Mouse (Mus musculus): ENCODE measurements at regions not wholly inside any gene's neighbourhood (a gene's known extent, or its start where the extent isn't known, plus 50 kb on each side); places are given as distances from the start of the nearest gene placed in this dataset.

- no peak for TF ChIP-seq CTCF (IDR thresholded peaks at IDR 0.05; ENCODE audit: low read depth)
- TF ChIP-seq EP300 (IDR thresholded peaks at IDR 0.05; ENCODE audit: low read depth), result no peak
These were observed 412.7 kb upstream of the Gm11042 start for GRCm38 (mm10) chr12:74728866-74729265.
